Comparison of ENCODE assay signal across 8 mouse cellular contexts in genomic region chr5:105654237-105655063, GRCm38 (mm10). TPM values are rescaled to one million over a fixed set of nuclear protein-coding genes. Genes with fewer than 3 reads are reported as not detected.
A peak's percentile ranks its signal among the peaks of the same experiment; 100 is the strongest.
DNase-seq lines count a peak whose midpoint lies in the region; ATAC-seq and TF ChIP-seq lines count a peak whose summit lies in the region.

No protein-coding gene starts in this region.

- no peak overlapping the region for H3K27ac ChIP-seq in bone marrow macrophage, adult 2 months (ENCODE audit: insufficient read depth, low read depth, low read length)
- no peak overlapping the region for H3K27ac ChIP-seq in embryonic facial prominence, embryonic 15.5 days (replicated peaks)
- H3K27ac ChIP-seq in kidney, embryonic 14.5 days (ENCODE audit: low read depth, low read length): no peak overlapping the region

- H3K4me3 ChIP-seq in bone marrow macrophage, adult 2 months (ENCODE audit: insufficient read depth, low read length): no peak overlapping the region
- no peak overlapping the region for H3K4me3 ChIP-seq in embryonic facial prominence, embryonic 15.5 days (replicated peaks)
- no peak overlapping the region for H3K4me3 ChIP-seq in kidney, embryonic 14.5 days (ENCODE audit: low read length)

- no peak for TF ChIP-seq POLR2A in bone marrow macrophage, adult 2 months (IDR thresholded peaks at IDR 0.05; ENCODE audit: borderline replicate concordance, low read depth, low read length)

- H3K9me3 ChIP-seq in embryonic facial prominence, embryonic 15.5 days (replicated peaks): no peaks in the 10 kb centered on the region
- H3K9me3 ChIP-seq in kidney, embryonic 14.5 days (ENCODE audit: control insufficient read depth, low read length): no peaks in the 10 kb centered on the region

- 0 out of 2 replicates have a peak overlapping the region, but pooled peaks have one; percentile 10 for H3K9ac ChIP-seq in embryonic facial prominence, embryonic 15.5 days
- H3K9ac ChIP-seq in kidney, embryonic 14.5 days (ENCODE audit: low read depth, low read length): no peak overlapping the region

- peak; percentile 83 for TF ChIP-seq CTCF in bone marrow macrophage, adult 2 months (IDR thresholded peaks at IDR 0.05; ENCODE audit: low read depth, low read length)

- DNase-seq in 416B (ENCODE audit: low read depth) (peak; percentile 86), liver (peak; percentile 78)
- DNase-seq in heart, adult 9 months (ENCODE audit: low spot score in 2 of 2): peak; percentile 66 to 83
- peak; percentile 57 to 79 for DNase-seq in monocyte, adult 2 months (ENCODE audit: low read depth in 1 of 2, low spot score in 2 of 2)
- DNase-seq in spleen, postnatal 14 days (ENCODE audit: low spot score in 2 of 2): peak; percentile 63 to 79

- ATAC-seq in embryonic facial prominence, embryonic 15.5 days (ENCODE audit: insufficient number of reproducible peaks, low FRiP score, low TSS enrichment, low read depth): no peak
- peak; percentile 58 for ATAC-seq in kidney, embryonic 14.5 days (ENCODE audit: low FRiP score, low TSS enrichment)

- H3K36me3 ChIP-seq in embryonic facial prominence, embryonic 15.5 days: no peaks in the 10 kb centered on the region
- H3K36me3 ChIP-seq in kidney, embryonic 14.5 days (ENCODE audit: control insufficient read depth, insufficient read depth, low read length): no peaks in the 10 kb centered on the region

- no peaks in the 10 kb centered on the region for H3K27me3 ChIP-seq in embryonic facial prominence, embryonic 15.5 days
- 0 out of 2 replicates have a peak, but pooled peaks cover 3% of the 10 kb centered on the region for H3K27me3 ChIP-seq in kidney, embryonic 14.5 days (ENCODE audit: control insufficient read depth, insufficient read depth, low read length)

- H3K4me2 ChIP-seq in embryonic facial prominence, embryonic 15.5 days (replicated peaks): 0 out of 2 replicates have a peak overlapping the region, but pooled peaks have one; percentile 21
- H3K4me2 ChIP-seq in kidney, embryonic 14.5 days (replicated peaks; ENCODE audit: low read depth, low read length): no peak overlapping the region

- WGBS in embryonic facial prominence, embryonic 15.5 days: 21% methylated on average over 15 of the region's 15 CpGs
- WGBS in kidney, embryonic 14.5 days: 21% methylated on average over 15 of the region's 15 CpGs

- H3K4me1 ChIP-seq in bone marrow macrophage, adult 2 months (ENCODE audit: control insufficient read depth, insufficient read depth, low read length): peaks cover 25% of the 10 kb centered on the region
- H3K4me1 ChIP-seq in embryonic facial prominence, embryonic 15.5 days: peaks cover 4% of the 10 kb centered on the region; the same call in 1 of the 2 replicates
- peaks cover 3% of the 10 kb centered on the region; the same call in 1 of the 2 replicates for H3K4me1 ChIP-seq in kidney, embryonic 14.5 days (ENCODE audit: control insufficient read depth, insufficient read depth, low read length)

RNA-seq across cellular contexts. Expression of gene Lrrc8d, which starts 45.3 kb away (rescaled TPM):
- 30.8 and 37.1 TPM in 2 replicates for polyA plus RNA-seq in bone marrow macrophage, adult 2 months (2012; ENCODE audit: insufficient read depth, insufficient read length, missing spikeins)
- polyA plus RNA-seq in embryonic facial prominence, embryonic 15.5 days (2015; fragmentation: Nextera tagmentation; extraction: Ambion mirVana): 15.9 and 17.7 TPM in 2 replicates
- 22.7 and 42.1 TPM in 2 replicates for polyA plus RNA-seq in kidney, embryonic 14.5 days (2014; fragmentation: Nextera tagmentation; extraction: Ambion mirVana)
